Mouse (Mus musculus): ENCODE data around the gene Pgpep1l.

DNA sequence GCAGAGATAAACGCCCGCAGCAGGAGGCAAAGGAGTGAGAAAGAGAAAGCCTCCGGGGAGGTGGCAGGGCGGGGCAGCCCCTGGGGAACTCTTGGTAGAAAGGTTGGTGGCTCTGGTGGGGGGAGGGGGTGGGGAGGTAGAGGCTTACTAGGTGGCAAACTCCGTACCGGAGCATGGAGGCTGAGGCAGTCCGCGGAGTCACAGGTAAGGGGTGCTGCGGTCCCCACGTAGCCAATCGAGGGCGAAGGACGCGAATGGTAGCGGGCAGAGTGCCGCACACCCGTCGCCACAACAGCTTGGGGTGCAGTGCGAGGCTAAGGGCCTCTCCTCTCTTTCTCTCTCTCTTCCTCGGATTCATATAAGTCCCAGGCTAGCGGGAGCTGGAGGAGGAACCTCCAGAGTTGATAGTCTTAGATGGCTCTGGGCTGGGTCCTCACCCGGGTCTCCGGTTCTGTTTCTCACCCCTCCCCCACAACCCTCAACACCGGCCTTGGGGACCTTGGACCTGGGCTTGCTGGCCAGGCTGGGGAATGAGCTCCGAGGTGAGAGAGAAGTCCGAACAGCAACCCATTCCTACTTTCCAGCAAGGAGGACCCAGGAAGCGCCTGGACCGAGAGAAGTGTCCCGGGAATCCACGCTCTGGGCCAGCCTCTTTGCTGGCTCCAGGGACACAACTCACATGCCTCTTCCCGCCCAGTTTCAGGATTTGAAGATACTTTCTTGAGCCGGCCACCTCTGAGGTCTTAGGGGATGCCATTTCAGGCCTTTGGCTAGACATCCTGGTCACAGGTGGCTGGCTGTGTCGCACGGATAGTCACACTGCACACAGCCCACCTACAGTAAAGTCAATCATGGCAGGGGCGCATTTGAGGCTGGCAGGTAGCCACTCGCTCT, 12.1 kb upstream of the Pgpep1l start:
- TF ChIP-seq POLR2A (IDR thresholded peaks at IDR 0.05; ENCODE audit: insufficient read length, low read depth) (no peak), MAX (IDR thresholded peaks at IDR 0.05; ENCODE audit: low read depth) (no peak), MYOD1 (IDR thresholded peaks at IDR 0.05; ENCODE audit: control insufficient read depth in 1 of 3, insufficient read length in 2 of 3, low read depth in 2 of 3) (no peak), CEBPB (IDR thresholded peaks at IDR 0.05; ENCODE audit: insufficient read depth, poor library complexity, severe bottlenecking) (no peak), TCF12 (IDR thresholded peaks at IDR 0.05; ENCODE audit: insufficient read depth, poor library complexity, severe bottlenecking) (no peak), USF1 (IDR thresholded peaks at IDR 0.05; ENCODE audit: low read depth) (no peak), MYOG (IDR thresholded peaks at IDR 0.05; ENCODE audit: control insufficient read depth in 1 of 3, insufficient read depth in 1 of 3, insufficient read length in 2 of 3, low read depth in 2 of 3) (no peak), E2F4 (IDR thresholded peaks at IDR 0.05; ENCODE audit: insufficient read depth) (no peak), REST (IDR thresholded peaks at IDR 0.05; ENCODE audit: insufficient read depth, insufficient read length) (no peak), POLR2AphosphoS2 (IDR thresholded peaks at IDR 0.05; ENCODE audit: insufficient read length, low read depth) (no peak), SRF (IDR thresholded peaks at IDR 0.05; ENCODE audit: control insufficient read depth, insufficient read length, low read depth) (no peak), TCF3 (IDR thresholded peaks at IDR 0.05; ENCODE audit: insufficient read length, low read depth) (no peak)
